Mouse (Mus musculus) granulocyte monocyte progenitor cell, adult 5-6 weeks (primary cell): ENCODE data around the gene Fmo4. TPM values are rescaled to one million over a fixed set of nuclear protein-coding genes. Genes with fewer than 3 reads are reported as not detected.
"Not testable (repeated sequence)": the region's sequence is repeated elsewhere in the genome, so short reads cannot be mapped to it uniquely, and the experiment has no call there.

Source experiments
- ATAC-seq: replicated peaks from 2 replicates; pipeline ENCODE4 v1.8.0; 2016; ENCODE audit warnings: mild to moderate bottlenecking, moderate TSS enrichment, inconsistent platforms; ENCODE audit not compliant: poor library complexity, severe bottlenecking
- total RNA-seq, 2 experiments: library from RNA; stranded (forward) in 1 of 2; stranded (reverse) in 1 of 2; fragments of 200-712, 200-1000 nt in 1 of 2; fragments of >200 nt in 1 of 2; fragmentation: Nextera tagmentation in 1 of 2; gene quantifications; 2 replicates each; pipeline ENCODE4 v1.2.3; 2014 to 2017

Gene Fmo4
- total RNA-seq, 2 experiments from 2014 or later = not detected

DNA sequence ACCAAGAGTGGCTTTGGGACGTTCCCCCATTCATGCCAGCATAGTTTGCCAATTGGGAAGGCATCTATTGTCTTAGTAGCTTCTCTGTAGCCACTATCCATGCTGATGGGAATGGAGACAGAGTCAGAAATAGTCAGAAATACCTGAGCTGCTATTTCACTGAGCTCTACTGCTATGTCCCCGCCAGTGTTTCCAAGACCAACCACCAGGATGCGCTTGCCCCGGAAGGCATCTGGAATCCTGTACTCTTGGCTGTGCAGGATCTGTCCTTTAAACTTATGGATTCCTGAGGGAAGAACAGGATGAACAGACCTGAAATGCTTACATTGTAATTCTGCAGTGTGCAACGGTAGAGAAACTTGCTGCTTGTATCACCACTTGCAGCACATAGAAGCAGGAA is 8.8 kb downstream of the Fmo4 start:
- ATAC-seq = no peak

DNA sequence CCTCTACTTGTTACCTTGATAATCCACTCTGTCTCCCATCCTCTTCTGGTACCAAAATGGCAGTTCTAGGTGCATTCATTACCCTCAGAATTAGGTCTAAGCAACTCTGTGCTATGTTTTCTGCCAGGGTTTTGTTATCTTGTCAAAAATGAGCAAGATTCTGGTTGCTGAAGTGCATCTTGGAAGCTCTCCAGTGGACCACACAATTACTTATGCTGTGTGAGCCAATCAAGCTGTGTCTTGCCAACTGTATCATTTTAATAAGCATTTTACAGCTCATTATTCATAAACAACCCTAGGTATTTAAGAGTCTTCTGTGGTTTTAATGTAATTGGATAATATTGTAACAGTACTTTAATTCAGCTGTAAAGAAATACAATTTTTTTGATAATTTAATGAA is 17.3 kb downstream of the Fmo4 start:
- ATAC-seq = no peak

DNA sequence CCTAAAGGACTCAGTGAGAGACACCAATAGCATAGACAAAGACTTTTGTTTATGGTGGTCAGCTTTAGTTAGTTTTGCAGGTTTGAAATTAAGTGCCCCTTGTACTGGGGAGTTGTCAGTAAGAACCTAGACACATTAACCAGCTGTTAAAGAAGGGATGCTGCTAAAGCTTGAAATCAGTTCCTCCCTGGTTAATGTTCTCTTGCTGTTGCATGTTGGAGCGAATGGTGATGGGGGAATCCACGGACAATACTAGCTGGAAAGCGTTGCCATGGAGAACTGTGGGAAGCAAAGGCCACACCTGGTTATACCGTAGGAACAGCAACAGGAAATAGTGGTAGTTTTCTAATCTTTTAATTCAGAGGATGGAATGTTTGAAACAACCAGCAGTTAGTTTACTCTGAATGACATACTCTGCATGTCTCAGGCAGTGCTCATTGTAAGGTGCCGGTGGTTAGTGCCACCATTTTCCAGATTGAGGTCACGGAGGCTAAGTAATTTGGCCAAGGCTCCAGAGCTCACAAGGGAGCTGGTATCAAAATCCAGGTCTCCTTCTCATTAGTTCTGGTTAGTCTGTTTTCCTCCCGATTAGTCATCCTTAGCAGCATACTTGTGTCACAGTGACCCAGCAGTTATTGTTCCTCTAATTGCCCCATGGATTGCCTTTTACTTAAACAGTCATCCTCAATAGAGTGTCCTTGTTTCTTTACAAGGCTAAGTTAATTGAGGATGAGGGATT is 21.3 kb downstream of the Fmo4 start:
- ATAC-seq = peak; percentile 14; the same call in 1 of the 2 replicates

DNA sequence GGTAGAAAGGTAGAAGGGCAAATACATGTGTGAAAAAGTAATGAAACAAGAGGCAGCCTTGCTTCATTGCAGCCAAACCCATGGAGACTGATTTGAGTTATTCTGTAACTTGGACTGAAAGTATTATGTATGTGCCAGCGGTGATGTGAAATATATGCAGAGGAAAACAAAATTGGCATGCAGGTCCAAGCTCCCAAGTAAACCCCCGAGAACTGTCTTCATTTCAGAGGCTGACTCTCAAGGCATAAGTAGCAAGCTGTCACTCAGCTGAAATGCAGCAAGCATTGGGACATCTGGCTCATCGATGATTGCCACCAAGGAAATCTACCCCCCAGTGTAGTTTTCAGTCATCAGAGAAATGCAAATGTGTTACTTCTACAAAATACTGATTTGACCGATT is 28.6 kb downstream of the Fmo4 start:
- no peak for ATAC-seq

DNA sequence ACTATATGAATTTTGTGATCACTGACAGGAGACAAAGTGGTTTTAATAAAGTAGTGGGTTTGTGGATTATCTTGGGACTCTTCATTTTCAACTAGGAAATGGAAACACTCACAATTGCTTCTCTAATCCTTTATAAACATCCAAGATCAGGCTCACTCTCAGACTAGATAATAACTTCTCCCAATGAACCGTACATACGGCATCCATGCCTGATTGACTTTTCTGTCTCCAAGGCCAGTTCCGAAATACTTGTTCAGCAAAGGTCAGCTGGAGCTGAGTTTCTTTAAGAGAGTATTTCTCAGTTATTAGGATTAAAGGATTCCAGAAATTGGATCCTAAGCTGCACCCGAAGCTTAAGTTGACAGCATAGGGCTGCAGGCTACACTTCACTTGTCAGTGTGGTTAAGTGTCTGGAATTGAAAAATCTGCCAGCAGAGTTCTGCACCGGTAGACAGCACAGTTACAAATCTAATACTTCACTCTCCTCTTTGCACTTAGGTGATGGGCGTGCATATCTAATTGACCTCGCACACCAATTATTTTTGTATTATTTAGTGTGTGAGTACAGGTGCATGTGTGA is 30.0 kb downstream of the Fmo4 start:
- ATAC-seq = no peak

DNA sequence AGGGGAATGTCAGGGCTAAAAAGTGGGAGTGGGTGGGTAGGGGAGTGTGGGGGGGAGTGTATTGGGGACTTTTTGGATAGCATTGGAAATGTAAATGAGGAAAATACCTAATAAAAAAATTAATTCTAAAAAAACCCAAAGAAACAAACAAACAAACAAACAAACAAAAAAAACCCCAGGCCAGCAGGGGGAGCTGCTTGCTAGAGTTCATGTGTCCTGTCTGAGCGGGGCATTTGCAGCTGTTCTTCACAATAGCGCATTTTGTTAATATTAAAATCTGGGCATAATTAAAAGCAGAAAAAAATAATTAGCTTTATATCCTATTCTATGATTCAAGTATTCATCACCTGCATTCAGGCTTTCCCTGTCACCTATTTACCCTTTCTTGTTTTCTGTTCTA is 32.7 kb downstream of the Fmo4 start:
- not testable (repeated sequence) for ATAC-seq

DNA sequence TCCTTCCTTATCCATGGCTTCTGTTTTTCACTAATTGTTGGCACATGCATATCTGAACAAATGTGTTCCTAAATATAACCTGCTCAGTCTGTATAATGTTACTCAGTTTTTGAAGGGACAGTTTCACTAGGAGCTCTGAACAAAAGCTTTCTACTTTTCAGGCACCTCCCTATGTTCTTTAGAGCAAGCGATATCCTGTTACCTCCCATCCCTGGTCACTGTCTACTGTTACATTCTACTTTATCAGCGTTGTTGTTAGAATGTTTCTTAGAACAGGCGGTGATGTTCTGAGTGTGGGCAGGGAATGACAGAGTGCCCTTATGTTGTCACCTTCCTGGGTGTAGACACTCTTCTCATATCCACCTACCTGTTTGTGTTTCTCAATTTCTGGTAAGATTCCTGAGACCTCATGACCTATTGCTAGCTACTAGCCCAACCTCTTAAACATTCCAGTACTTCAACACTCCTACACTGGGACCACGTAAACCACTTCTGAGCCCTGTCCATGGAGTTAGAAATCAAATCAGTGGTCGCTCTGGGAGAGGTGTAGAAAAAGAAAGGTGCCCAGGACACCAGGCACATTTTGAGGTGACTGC is 35.7 kb downstream of the Fmo4 start:
- ATAC-seq = no peak

DNA sequence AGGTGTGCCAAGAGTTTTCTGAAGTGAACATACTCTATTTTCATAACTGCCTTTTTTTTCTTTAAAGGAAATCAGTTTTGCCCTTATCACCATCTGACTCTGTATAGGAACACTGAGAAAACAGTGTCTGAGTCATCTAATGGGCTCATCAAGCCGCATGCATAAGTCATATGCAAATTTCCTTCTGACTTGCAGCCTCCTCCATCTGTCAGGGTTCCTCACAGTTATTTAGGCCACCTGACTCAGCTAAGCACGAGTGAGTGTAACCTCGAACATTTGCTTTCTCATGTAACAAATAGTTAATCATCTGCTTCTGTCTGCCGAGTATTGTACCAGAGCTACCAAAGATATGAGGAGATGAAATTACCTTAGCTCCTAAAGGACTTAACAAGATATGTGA is 40.1 kb downstream of the Fmo4 start:
- ATAC-seq = no peak

DNA sequence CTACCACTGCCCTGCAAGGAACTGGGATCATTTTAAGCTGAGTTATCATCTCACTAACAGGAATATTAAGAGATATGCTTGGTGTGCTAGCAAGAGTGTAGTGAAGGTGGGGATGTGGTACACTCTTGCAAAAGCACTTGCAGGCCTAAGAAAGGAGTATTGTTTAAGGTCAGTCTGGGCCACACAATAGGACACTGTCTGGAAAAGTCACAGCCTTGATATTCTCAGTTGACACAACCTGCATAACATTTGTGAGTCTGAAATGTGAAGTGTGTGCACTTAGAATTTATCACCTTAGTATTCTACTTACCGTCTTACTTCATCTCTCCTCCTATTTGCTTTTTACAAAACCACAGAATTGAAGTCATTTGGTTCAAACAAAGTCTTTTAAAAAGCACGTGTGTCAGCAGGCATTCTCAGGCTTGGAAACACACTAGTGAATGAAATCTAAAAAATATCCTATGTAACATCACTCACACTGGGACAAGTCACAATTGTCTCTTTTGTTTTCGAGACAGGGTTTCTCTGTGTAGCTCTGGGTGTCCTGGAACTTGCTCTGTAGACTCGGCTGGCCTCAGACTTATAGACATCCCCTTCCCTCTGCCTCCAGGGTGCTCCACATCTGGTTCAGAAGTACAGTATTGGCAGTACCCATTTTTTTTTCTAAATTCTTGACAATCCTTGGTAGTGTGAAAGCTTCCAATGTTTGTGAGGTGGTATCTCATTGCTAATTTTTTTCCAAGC is 42.0 kb downstream of the Fmo4 start:
- no peak for ATAC-seq

DNA sequence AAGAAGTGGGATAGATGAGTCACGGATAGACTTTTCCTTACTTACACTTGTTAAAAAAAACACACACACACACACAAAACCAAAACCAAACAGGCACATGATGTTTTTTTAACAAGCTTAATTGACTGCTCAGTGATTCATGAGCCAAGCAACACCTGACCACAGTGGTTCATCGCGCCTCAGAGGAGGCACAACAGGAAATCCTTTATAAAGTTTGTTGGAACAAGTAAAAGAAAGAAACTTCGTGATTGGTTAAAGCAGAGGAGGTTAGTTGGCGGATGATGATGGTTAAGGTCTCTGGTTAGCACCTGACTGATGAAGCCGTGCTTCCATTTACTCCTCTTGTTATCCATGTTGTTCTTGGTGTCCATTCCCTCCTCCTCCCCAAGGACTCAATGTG is 61.8 kb downstream of the Fmo4 start:
- no peak for ATAC-seq

DNA sequence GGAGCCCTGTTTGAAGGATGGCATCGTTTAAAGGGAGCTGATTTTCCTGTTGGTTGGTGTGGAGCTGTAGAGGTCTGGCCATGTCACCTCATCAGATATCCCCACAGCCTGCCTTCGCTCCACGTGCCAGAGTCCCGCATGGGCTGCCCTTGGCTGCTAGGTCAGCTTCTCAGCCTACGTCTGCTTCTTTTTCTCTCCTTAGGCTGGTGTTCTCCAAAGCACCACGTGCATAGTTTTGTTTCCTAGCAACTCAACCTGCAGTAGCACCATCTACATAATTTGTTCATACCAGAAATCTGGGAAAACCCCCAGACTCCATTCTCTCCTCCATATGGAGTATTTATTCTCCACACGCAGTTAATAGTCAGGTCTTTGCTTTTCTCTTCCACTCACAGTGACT is 64.2 kb downstream of the Fmo4 start:
- no peak for ATAC-seq

DNA sequence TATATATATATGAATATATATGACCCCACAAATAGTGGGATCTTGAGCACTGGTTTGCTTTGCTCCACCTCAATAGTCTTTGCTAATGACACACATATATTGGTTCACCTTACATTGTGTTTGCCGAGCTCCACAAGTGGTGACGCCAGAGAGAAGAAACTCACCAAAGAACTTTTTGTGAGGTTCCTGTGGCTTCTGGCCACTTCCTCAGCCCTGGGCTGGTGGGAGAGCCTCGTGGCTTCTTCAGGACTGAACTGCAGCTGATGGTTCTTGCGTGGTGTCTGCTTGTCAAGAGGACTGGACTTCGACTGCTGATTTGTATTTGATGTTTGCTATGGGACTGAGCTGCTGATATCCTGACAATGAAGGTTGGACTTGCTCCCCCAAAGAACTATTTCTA is 65.0 kb downstream of the Fmo4 start:
- ATAC-seq = peak; percentile 40; the same call in 1 of the 2 replicates

Other genes with a start within 250 kb of the Fmo4 start
- 27.1 and 31.9 TPM in 2 replicates for gene Vamp4, start 243.5 kb downstream of the Fmo4 start, total RNA-seq (2014; fragmentation: Nextera tagmentation)
- 26.7 and 27.2 TPM in 2 replicates for gene Vamp4, start 243.5 kb downstream of the Fmo4 start, total RNA-seq (2017)
- not detected in 2 replicates for gene Myoc, start 174.8 kb downstream of the Fmo4 start, total RNA-seq (2014; fragmentation: Nextera tagmentation)
- not detected in 2 replicates for gene Myoc, start 174.8 kb downstream of the Fmo4 start, total RNA-seq (2017)
- gene Myocos, start 155.8 kb downstream of the Fmo4 start, total RNA-seq (2014; fragmentation: Nextera tagmentation) = not detected in 2 replicates
- gene Myocos, start 155.8 kb downstream of the Fmo4 start, total RNA-seq (2017) = not detected in 2 replicates
- 226 and 227 TPM in 2 replicates for gene Prrc2c, start 73.4 kb downstream of the Fmo4 start, total RNA-seq (2014; fragmentation: Nextera tagmentation)
- 132 and 152 TPM in 2 replicates for gene Prrc2c, start 73.4 kb downstream of the Fmo4 start, total RNA-seq (2017)
- not detected in 2 replicates for gene Fmo1, start 52.6 kb upstream of the Fmo4 start, total RNA-seq (2014; fragmentation: Nextera tagmentation)
- 0.10 TPM in 1 of 2 replicates, not detected in the other for gene Fmo1, start 52.6 kb upstream of the Fmo4 start, total RNA-seq (2017)
- not detected in 2 replicates for gene Fmo2, start 84.8 kb upstream of the Fmo4 start, total RNA-seq (2014; fragmentation: Nextera tagmentation)
- not detected in 2 replicates for gene Fmo2, start 84.8 kb upstream of the Fmo4 start, total RNA-seq (2017)
- not detected in 2 replicates for gene Fmo6, start 123.5 kb upstream of the Fmo4 start, total RNA-seq (2014; fragmentation: Nextera tagmentation)
- not detected in 2 replicates for gene Fmo6, start 123.5 kb upstream of the Fmo4 start, total RNA-seq (2017)
- not detected in 2 replicates for gene Fmo3, start 170.6 kb upstream of the Fmo4 start, total RNA-seq (2014; fragmentation: Nextera tagmentation)
- not detected in 2 replicates for gene Fmo3, start 170.6 kb upstream of the Fmo4 start, total RNA-seq (2017)